Comparison of ENCODE assay signal across 7 mouse cellular contexts in genomic region chr7:44428968-44429521, GRCm38 (mm10). TPM values are rescaled to one million over a fixed set of nuclear protein-coding genes. Genes with fewer than 3 reads are reported as not detected.
DNase-seq lines count a peak whose midpoint lies in the region; ATAC-seq and TF ChIP-seq lines count a peak whose summit lies in the region.

Gene Lrrc4b, plus strand, starts transcription at chr7:44429018.

- no peaks in the 10 kb centered on the region for H3K9me3 ChIP-seq in intestine, embryonic 16.5 days (ENCODE audit: control insufficient read depth, low read length)
- no peaks in the 10 kb centered on the region for H3K9me3 ChIP-seq in midbrain, embryonic 11.5 days (ENCODE audit: control insufficient read depth, low read length)

- peak within 1 kb of the TSS; percentile 77 for H3K4me3 ChIP-seq in cerebellum, adult 2 months (replicated peaks; ENCODE audit: insufficient read depth, low read depth, low read length)
- peak within 1 kb of the TSS; percentile 49 for H3K4me3 ChIP-seq in intestine, embryonic 16.5 days (ENCODE audit: low read length)
- H3K4me3 ChIP-seq in midbrain, embryonic 11.5 days (ENCODE audit: low read depth, low read length), result peak within 1 kb of the TSS; percentile 73

- H3K27me3 ChIP-seq in cerebellum, adult 2 months (ENCODE audit: control insufficient read depth, insufficient read depth, low read length), result no peaks in the 10 kb centered on the region
- peaks cover 43% of the 10 kb centered on the region for H3K27me3 ChIP-seq in intestine, embryonic 16.5 days (replicated peaks; ENCODE audit: control insufficient read depth, insufficient read depth, low read length)
- H3K27me3 ChIP-seq in midbrain, embryonic 11.5 days (ENCODE audit: control insufficient read depth, insufficient read depth, low read length), result no peaks in the 10 kb centered on the region

- DNase-seq in Muller cell, postnatal 12 days (ENCODE audit: inconsistent ontology term), result peak; percentile 27
- DNase-seq in cerebellum, adult 2 months, result peak; percentile 65 to 69
- peak in 1 of 2 experiments; percentile 80 for DNase-seq in frontal cortex, adult 2 months (ENCODE audit: extremely low spot score in 1 of 2, low spot score in 1 of 2)
- DNase-seq in midbrain, embryonic 11.5 days (ENCODE audit: low spot score, missing footprints), result peak; percentile 99
- DNase-seq in ovary, postnatal 36 days (ENCODE audit: low spot score), result no peak
- no peak for DNase-seq in thymus, postnatal 10 days (ENCODE audit: low spot score in 2 of 2)

- TF ChIP-seq POLR2A in cerebellum, adult 2 months (IDR thresholded peaks at IDR 0.05; ENCODE audit: borderline replicate concordance, insufficient read depth, low read length), result no peak

- TF ChIP-seq CTCF in cerebellum, adult 2 months (IDR thresholded peaks at IDR 0.05; ENCODE audit: borderline replicate concordance, insufficient read depth, low read depth, low read length), result no peak

- peak within 1 kb of the TSS; percentile 76 for H3K27ac ChIP-seq in cerebellum, adult 2 months (ENCODE audit: insufficient read depth, low read length)
- no peak within 1 kb of the TSS for H3K27ac ChIP-seq in intestine, embryonic 16.5 days (ENCODE audit: low read length)
- H3K27ac ChIP-seq in midbrain, embryonic 11.5 days (ENCODE audit: low read depth, low read length), result peak within 1 kb of the TSS; percentile 99

- H3K36me3 ChIP-seq in intestine, embryonic 16.5 days (ENCODE audit: control insufficient read depth, insufficient read depth, low read length), result no peaks in the 10 kb centered on the region
- no peaks in the 10 kb centered on the region for H3K36me3 ChIP-seq in midbrain, embryonic 11.5 days (ENCODE audit: control insufficient read depth, insufficient read depth, low read length)

- H3K4me1 ChIP-seq in cerebellum, adult 2 months (ENCODE audit: control insufficient read depth, insufficient read depth, low read length), result peaks cover 17% of the 10 kb centered on the region
- peaks cover 4% of the 10 kb centered on the region; the same call in 1 of the 2 replicates for H3K4me1 ChIP-seq in intestine, embryonic 16.5 days (ENCODE audit: control insufficient read depth, insufficient read depth, low read length)
- peaks cover 33% of the 10 kb centered on the region for H3K4me1 ChIP-seq in midbrain, embryonic 11.5 days (ENCODE audit: control insufficient read depth, insufficient read depth, low read length)

- peak within 1 kb of the TSS; percentile 72 for H3K4me2 ChIP-seq in intestine, embryonic 16.5 days (ENCODE audit: low read depth, low read length)
- H3K4me2 ChIP-seq in midbrain, embryonic 11.5 days, result peak within 1 kb of the TSS; percentile 86

- peak within 1 kb of the TSS; percentile 64 for H3K9ac ChIP-seq in intestine, embryonic 16.5 days (ENCODE audit: low read depth, low read length)
- peak within 1 kb of the TSS; percentile 92 for H3K9ac ChIP-seq in midbrain, embryonic 11.5 days (ENCODE audit: low read length)

- WGBS in cerebellum, adult 2 months, result 2% methylated on average over 48 of the region's 69 CpGs
- WGBS in intestine, embryonic 16.5 days, result 1% methylated on average over 58 of the region's 69 CpGs
- under 1% methylated on average over 54 of the region's 69 CpGs for WGBS in midbrain, embryonic 11.5 days

- peak; percentile 56 for ATAC-seq in intestine, embryonic 16.5 days
- ATAC-seq in midbrain, embryonic 11.5 days (ENCODE audit: low FRiP score), result peak; percentile 69

RNA-seq across cellular contexts. Expression of gene Lrrc4b, which starts in this region (rescaled TPM):
- 190 and 214 TPM in 2 replicates for polyA plus RNA-seq in cerebellum, adult 2 months (2012; rRNA removed)
- 230 and 247 TPM in 2 replicates for polyA plus RNA-seq in frontal cortex, adult 2 months (2012; rRNA removed)
- 0.31 and 0.43 TPM in 2 replicates for polyA plus RNA-seq in intestine, embryonic 16.5 days (2015; fragmentation: Nextera tagmentation; extraction: Ambion mirVana)
- polyA plus RNA-seq in midbrain, embryonic 11.5 days (2014; fragmentation: Nextera tagmentation; extraction: Ambion mirVana), result 9.2 and 10.3 TPM in 2 replicates

Comparison
In these comparisons a context has a peak if more than half of its experiments do, and no peak if none do; other contexts are left out.
1. RNA of gene Lrrc4b (polyA plus RNA-seq): 230 to 247 TPM in frontal cortex, adult 2 months and 190 to 214 TPM in cerebellum, adult 2 months; 9.2 to 10.3 TPM in midbrain, embryonic 11.5 days and 0.31 to 0.43 TPM in intestine, embryonic 16.5 days; every median in the first group is over 10 times any median in the second.
2. Peak in ATAC-seq, H3K4me3 ChIP-seq, H3K9ac ChIP-seq and H3K4me2 ChIP-seq in intestine, embryonic 16.5 days; RNA of the gene not detected or under 1 TPM.
3. DNase-seq: peak in Muller cell, postnatal 12 days (single experiment), cerebellum, adult 2 months (2 of 2) and midbrain, embryonic 11.5 days (single experiment); none in ovary, postnatal 36 days (single experiment) and thymus, postnatal 10 days (0 of 2).
4. Peak in every context shown above with its lines, with median percentiles within 50 percentile points of each other: H3K4me3 ChIP-seq.